Mouse (Mus musculus): ENCODE measurements around the gene Esyt3.

GRCm38 (mm10) chr9:99340126-99340525, 18.2 kb downstream of the Esyt3 start:
- TF ChIP-seq CTCF (IDR thresholded peaks at IDR 0.05; ENCODE audit: low read depth) (no peak), EP300 (IDR thresholded peaks at IDR 0.05; ENCODE audit: low read depth) (no peak)
